Mouse (Mus musculus) MEL (cell line): Measurements from ENCODE around the gene Gm38431.

Experiments used
- CHD1 ChIP-seq: IDR thresholded peaks from 2 replicates; pipeline ENCODE4 v1.6.1; 2012; ENCODE audit warnings: low read depth, mild to moderate bottlenecking, inconsistent platforms, low read length, improper control_type of control experiment
- CHD2 ChIP-seq: IDR thresholded peaks from 2 replicates; pipeline ENCODE4 v1.6.1; 2011; ENCODE audit warnings: low read length, improper control_type of control experiment
- CTCF ChIP-seq, 3 experiments: IDR thresholded peaks in 2 of 3; conservative IDR thresholded peaks in 1 of 3; 2 replicates each; pipeline ENCODE4 v1.5.1; 2011 to 2012; ENCODE audit warnings: low read length in 3 of 3, low read depth in 2 of 3, mild to moderate bottlenecking in 2 of 3, improper control_type of control experiment in 1 of 3, inconsistent platforms in 1 of 3, mixed read lengths in 1 of 3, moderate library complexity in 1 of 3; ENCODE audit not compliant: control insufficient read depth in 1 of 3, insufficient read depth in 1 of 3, poor library complexity in 1 of 3, severe bottlenecking in 1 of 3
- EP300 ChIP-seq, 2 experiments: IDR thresholded peaks; 2 replicates each; pipeline ENCODE4 v1.6.1; 2011; ENCODE audit warnings: improper control_type of control experiment in 2 of 2, low read length in 2 of 2, low read depth in 1 of 2, mild to moderate bottlenecking in 1 of 2
- MAFK ChIP-seq: IDR thresholded peaks from 2 replicates; pipeline ENCODE4 v1.6.1; 2011; ENCODE audit warnings: low read depth, mild to moderate bottlenecking, low read length, improper control_type of control experiment, borderline replicate concordance
- POLR2A ChIP-seq, 2 experiments: IDR thresholded peaks; 2 replicates each; pipeline ENCODE4 v1.6.1; 2011 to 2012; ENCODE audit warnings: low read length in 2 of 2, mild to moderate bottlenecking in 2 of 2, control low read depth in 1 of 2, improper control_type of control experiment in 1 of 2, low read depth in 1 of 2, moderate library complexity in 1 of 2; ENCODE audit not compliant: control insufficient read depth in 1 of 2, insufficient read depth in 1 of 2, poor library complexity in 1 of 2
- SIN3A ChIP-seq: IDR thresholded peaks from 2 replicates; pipeline ENCODE4 v1.6.1; 2012; ENCODE audit warnings: low read length, improper control_type of control experiment, inconsistent platforms
- TBP ChIP-seq: IDR thresholded peaks from 2 replicates; pipeline ENCODE4 v1.8.0; 2011; ENCODE audit warnings: low read depth, low read length, improper control_type of control experiment

DNA sequence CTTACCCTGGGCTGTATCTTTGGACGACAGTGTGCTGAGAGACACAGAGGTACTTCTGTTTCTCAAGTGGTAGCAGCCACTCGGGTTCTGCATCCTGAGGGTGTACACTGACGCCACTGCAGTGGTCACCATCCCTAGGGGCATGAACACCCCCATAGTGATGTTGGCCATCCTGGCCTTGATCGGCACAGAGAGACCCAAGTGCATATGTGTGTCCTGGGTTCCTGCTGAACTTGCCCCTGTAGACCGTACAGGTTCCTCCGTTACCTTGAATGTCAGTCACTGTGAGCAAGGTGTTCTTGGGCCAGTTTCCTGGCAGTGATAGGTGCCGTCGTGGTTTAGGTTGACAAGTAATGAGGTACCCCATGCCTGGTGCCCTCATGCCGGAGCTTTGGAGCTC, 1.6 kb upstream of the Gm38431 start:
- no peak; a peak in 1 of 4 replicates for TF ChIP-seq POLR2A (IDR thresholded peaks at IDR 0.05; ENCODE audit: control insufficient read depth in 1 of 2, insufficient read depth in 1 of 2, low read depth in 1 of 2, low read length in 2 of 2, poor library complexity in 1 of 2)
- TF ChIP-seq TBP: no peak
- TF ChIP-seq CTCF (IDR thresholded peaks at IDR 0.05 in 2 of 3, conservative IDR thresholded peaks at IDR 0.05 in 1 of 3; ENCODE audit: control insufficient read depth in 1 of 3, insufficient read depth in 1 of 3, low read depth in 2 of 3, low read length in 3 of 3, poor library complexity in 1 of 3, severe bottlenecking in 1 of 3): no peak
- no peak for TF ChIP-seq CHD1
- TF ChIP-seq MAFK: no peak
- TF ChIP-seq EP300 (IDR thresholded peaks at IDR 0.05; ENCODE audit: low read depth in 1 of 2, low read length in 2 of 2): no peak
- no peak for TF ChIP-seq SIN3A
- no peak for TF ChIP-seq CHD2
